Mouse (Mus musculus): Measurements from ENCODE around the gene Atp1b2. TPM values are rescaled to one million over a fixed set of nuclear protein-coding genes. Genes with fewer than 3 reads are reported as not detected.

The Atp1b2 gene
- total and polyA plus RNA-seq, 3 experiments: 13.4 to 136 TPM; not detected in 1

DNA sequence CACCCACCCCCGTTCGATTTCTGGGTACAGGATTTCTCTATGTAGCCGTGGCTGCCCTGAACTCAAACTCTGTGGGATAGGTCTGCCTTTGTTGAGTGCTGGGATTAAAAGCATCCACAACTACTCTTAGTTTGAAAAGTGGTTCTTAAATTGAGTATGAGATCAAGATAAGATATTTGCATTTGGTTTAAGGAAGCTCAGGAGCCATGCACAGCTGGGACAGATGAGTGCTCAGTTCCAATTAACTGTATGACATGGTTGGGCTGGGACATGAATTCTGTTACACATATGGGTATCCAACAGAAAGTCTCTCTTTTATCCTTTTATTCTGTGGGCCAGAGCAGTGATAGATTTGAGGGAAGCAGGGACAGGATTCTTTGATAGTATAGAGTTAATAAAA, 29.7 kb upstream of the Atp1b2 start:
- TF ChIP-seq MXI1 (IDR thresholded peaks at IDR 0.05; ENCODE audit: low read depth, low read length) (peak; percentile 36; the same call in 1 of the 2 replicates), SIN3A (IDR thresholded peaks at IDR 0.05; ENCODE audit: low read length) (peak; percentile 77), GATA1 (IDR thresholded peaks at IDR 0.05; ENCODE audit: low read depth, low read length) (peak; percentile 68), ZC3H11A (IDR thresholded peaks at IDR 0.05; ENCODE audit: low read depth, low read length) (no peak), ETS1 (IDR thresholded peaks at IDR 0.05; ENCODE audit: low read depth, low read length) (0 out of 2 replicates have a peak, but pooled peaks have one; percentile 47), HCFC1 (IDR thresholded peaks at IDR 0.05; ENCODE audit: low read depth, low read length) (no peak)
- Histone ChIP-seq H3K27me3 (ENCODE audit: control insufficient read depth in 1 of 2, insufficient read depth in 2 of 2, low read length in 2 of 2) (no peaks in the 10 kb centered on the region), H3K4me3 (ENCODE audit: control insufficient read depth in 1 of 2, insufficient read depth in 1 of 2, low read depth in 2 of 2, low read length in 2 of 2) (no peak overlapping the region), H3K27ac (ENCODE audit: control insufficient read depth, low read depth, low read length) (no peak overlapping the region), H3K79me2 (ENCODE audit: control insufficient read depth, insufficient read depth, low read length, poor library complexity) (peaks cover 44% of the 10 kb centered on the region), H3K36me3 (ENCODE audit: control insufficient read depth in 1 of 2, insufficient read depth in 2 of 2, low read length in 2 of 2) (peaks cover 28 to 39% of the 10 kb centered on the region in 2 experiments), H3K4me1 (ENCODE audit: control insufficient read depth in 1 of 2, insufficient read depth in 2 of 2, low read length in 2 of 2) (peaks cover 19 to 27% of the 10 kb centered on the region in 2 experiments), H3K9me3 (replicated peaks; ENCODE audit: insufficient read depth, low read length) (no peaks in the 10 kb centered on the region), H3K9ac (ENCODE audit: control insufficient read depth, low read depth, low read length, poor library complexity, severe bottlenecking) (peak overlapping the region; percentile 37)
- peak; percentile 53 for DNase-seq (ENCODE audit: low read depth, low spot score)

DNA sequence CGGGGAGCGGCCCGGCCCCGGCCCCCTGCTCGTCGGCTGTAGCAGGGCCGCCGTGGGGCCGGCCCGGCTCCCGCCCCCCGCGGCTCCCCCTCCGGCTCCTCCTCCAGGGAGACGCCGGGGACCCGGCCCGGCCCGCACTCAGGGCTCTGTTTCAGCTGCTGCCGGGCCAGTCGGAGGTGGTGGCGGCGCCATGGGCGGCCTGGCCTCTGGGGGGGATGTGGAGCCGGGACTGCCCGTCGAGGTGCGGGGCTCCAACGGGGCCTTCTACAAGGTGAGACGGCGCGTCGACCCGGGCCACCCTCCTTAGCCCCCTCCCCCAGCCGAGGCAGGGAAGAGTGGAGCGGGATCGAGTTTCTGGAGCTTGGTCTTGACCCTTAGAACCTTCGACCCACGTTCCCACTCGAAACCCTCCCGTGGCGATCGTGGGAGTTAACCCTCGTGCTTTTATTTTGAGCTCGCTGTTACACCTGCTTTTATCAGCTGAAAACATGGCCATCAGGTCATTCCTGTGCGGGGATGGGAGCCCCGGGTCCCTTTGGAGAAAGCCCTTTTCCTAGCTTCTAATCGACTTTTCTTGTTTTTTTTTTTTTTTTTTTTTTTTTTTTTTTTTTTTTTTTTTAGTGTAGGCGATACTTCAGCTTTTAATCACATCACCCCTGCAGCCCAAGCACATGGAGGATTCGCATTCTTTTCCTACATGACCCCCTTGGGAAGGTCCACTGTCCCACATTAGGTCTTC, 27.6 kb upstream of the Atp1b2 start:
- peak overlapping the region; percentile 99 for H3K9ac ChIP-seq (ENCODE audit: control insufficient read depth, low read depth, low read length, poor library complexity, severe bottlenecking)
- 0 out of 2 replicates have a peak, but pooled peaks have one; percentile 16 for TF ChIP-seq TBP (IDR thresholded peaks at IDR 0.05; ENCODE audit: low read depth, low read length)
- TF ChIP-seq MAZ (IDR thresholded peaks at IDR 0.05; ENCODE audit: low read depth, low read length): peak; percentile 70; the same call in 1 of the 2 replicates
- TF ChIP-seq MXI1 (IDR thresholded peaks at IDR 0.05; ENCODE audit: low read depth, low read length): peak; percentile 75
- TF ChIP-seq EP300 (IDR thresholded peaks at IDR 0.05; ENCODE audit: low read depth in 1 of 2, low read length in 2 of 2): 0 out of 4 replicates have a peak, but pooled peaks of 1 of the 2 experiments have one; percentile 17
- peak; percentile 79; the same call in 1 of the 2 replicates for TF ChIP-seq UBTF (IDR thresholded peaks at IDR 0.05; ENCODE audit: borderline replicate concordance, insufficient read depth, low read depth, low read length)
- TF ChIP-seq JUND (IDR thresholded peaks at IDR 0.05; ENCODE audit: low read depth, low read length): no peak
- no peak for TF ChIP-seq CHD2 (IDR thresholded peaks at IDR 0.05; ENCODE audit: low read length)
- peak; percentile 75 for TF ChIP-seq ZNF384 (IDR thresholded peaks at IDR 0.05; ENCODE audit: low read depth, low read length)
- no peak for TF ChIP-seq ETS1 (IDR thresholded peaks at IDR 0.05; ENCODE audit: low read depth, low read length)
- peak; percentile 68 for TF ChIP-seq MAX (IDR thresholded peaks at IDR 0.05; ENCODE audit: low read length)
- TF ChIP-seq CHD1 (IDR thresholded peaks at IDR 0.05; ENCODE audit: low read depth, low read length): peak; percentile 89; the same call in 1 of the 2 replicates
- H3K36me3 ChIP-seq (ENCODE audit: control insufficient read depth in 1 of 2, insufficient read depth in 2 of 2, low read length in 2 of 2): peaks cover 15 to 39% of the 10 kb centered on the region in 2 experiments
- no peaks in the 10 kb centered on the region for H3K9me3 ChIP-seq (replicated peaks; ENCODE audit: insufficient read depth, low read length)
- H3K27me3 ChIP-seq (ENCODE audit: control insufficient read depth in 1 of 2, insufficient read depth in 2 of 2, low read length in 2 of 2): no peaks in the 10 kb centered on the region
- peak; percentile 68 for DNase-seq (ENCODE audit: low read depth, low spot score)
- H3K4me1 ChIP-seq (ENCODE audit: control insufficient read depth in 1 of 2, insufficient read depth in 2 of 2, low read length in 2 of 2): peaks cover 19 to 27% of the 10 kb centered on the region in 2 experiments
- peak overlapping the region; percentile 55 for H3K27ac ChIP-seq (ENCODE audit: control insufficient read depth, low read depth, low read length)
- H3K79me2 ChIP-seq (ENCODE audit: control insufficient read depth, insufficient read depth, low read length, poor library complexity): peaks cover 43% of the 10 kb centered on the region
- peak overlapping the region; percentile 57 to 84 for H3K4me3 ChIP-seq (ENCODE audit: control insufficient read depth in 1 of 2, insufficient read depth in 1 of 2, low read depth in 2 of 2, low read length in 2 of 2)
